Mouse (Mus musculus): ENCODE results near the gene Prkch. TPM values are rescaled to one million over a fixed set of nuclear protein-coding genes. Genes with fewer than 3 reads are reported as not detected.

Prkch gene
- polyA plus RNA-seq, 1 experiment from 2014 or later, result 4.7 TPM

GRCm38 (mm10) chr12:73611741-73612140 lies 27.1 kb downstream of the Prkch start:
- Histone ChIP-seq H3K27me3 (replicated peaks; ENCODE audit: control insufficient read depth, insufficient read depth, low read length) (no peaks in the 10 kb centered on the region), H3K27ac (ENCODE audit: low read depth, low read length) (no peak overlapping the region), H3K9me3 (replicated peaks; ENCODE audit: control insufficient read depth, low read length) (no peaks in the 10 kb centered on the region), H3K4me2 (ENCODE audit: low read length) (no peak overlapping the region), H3K4me1 (ENCODE audit: control insufficient read depth, insufficient read depth, low read length) (no peaks in the 10 kb centered on the region), H3K36me3 (ENCODE audit: control insufficient read depth, insufficient read depth, low read length) (no peaks in the 10 kb centered on the region), H3K4me3 (ENCODE audit: low read depth, low read length) (no peak overlapping the region), H3K9ac (ENCODE audit: low read length) (no peak overlapping the region)
- WGBS, result 90% methylated on average over 3 of the region's 3 CpGs
- DNase-seq (ENCODE audit: low spot score), result no peak
- no peak for ATAC-seq

- 91% methylated on average over 6 of the region's 6 CpGs for WGBS
- DNase-seq (ENCODE audit: low spot score) (no peak), ATAC-seq (no peak)
- Histone ChIP-seq H3K27ac (ENCODE audit: low read depth, low read length) (no peak overlapping the region), H3K9ac (ENCODE audit: low read length) (no peak overlapping the region), H3K4me2 (ENCODE audit: low read length) (no peak overlapping the region), H3K4me3 (ENCODE audit: low read depth, low read length) (no peak overlapping the region), H3K27me3 (replicated peaks; ENCODE audit: control insufficient read depth, insufficient read depth, low read length) (no peaks in the 10 kb centered on the region), H3K4me1 (ENCODE audit: control insufficient read depth, insufficient read depth, low read length) (no peaks in the 10 kb centered on the region), H3K9me3 (replicated peaks; ENCODE audit: control insufficient read depth, low read length) (no peaks in the 10 kb centered on the region), H3K36me3 (ENCODE audit: control insufficient read depth, insufficient read depth, low read length) (no peaks in the 10 kb centered on the region)
Measured at GRCm38 (mm10) chr12:73613183-73613582, 28.6 kb downstream of the Prkch start.

GRCm38 (mm10) chr12:73617652-73618051 lies 33.1 kb downstream of the Prkch start:
- Histone ChIP-seq H3K36me3 (ENCODE audit: control insufficient read depth, insufficient read depth, low read length) (no peaks in the 10 kb centered on the region), H3K27ac (ENCODE audit: low read depth, low read length) (no peak overlapping the region), H3K9ac (ENCODE audit: low read length) (no peak overlapping the region), H3K4me3 (ENCODE audit: low read depth, low read length) (no peak overlapping the region), H3K4me1 (ENCODE audit: control insufficient read depth, insufficient read depth, low read length) (no peaks in the 10 kb centered on the region), H3K27me3 (replicated peaks; ENCODE audit: control insufficient read depth, insufficient read depth, low read length) (no peaks in the 10 kb centered on the region), H3K9me3 (replicated peaks; ENCODE audit: control insufficient read depth, low read length) (no peaks in the 10 kb centered on the region), H3K4me2 (ENCODE audit: low read length) (no peak overlapping the region)
- no peak for ATAC-seq
- no peak for DNase-seq (ENCODE audit: low spot score)
- 63% methylated on average over 10 of the region's 10 CpGs for WGBS

GRCm38 (mm10) chr12:73625277-73626032 lies 40.9 kb downstream of the Prkch start:
- Histone ChIP-seq H3K36me3 (ENCODE audit: control insufficient read depth, insufficient read depth, low read length) (no peaks in the 10 kb centered on the region), H3K27ac (ENCODE audit: low read depth, low read length) (no peak overlapping the region), H3K4me1 (ENCODE audit: control insufficient read depth, insufficient read depth, low read length) (no peaks in the 10 kb centered on the region), H3K4me3 (ENCODE audit: low read depth, low read length) (no peak overlapping the region), H3K4me2 (ENCODE audit: low read length) (no peak overlapping the region), H3K9ac (ENCODE audit: low read length) (no peak overlapping the region), H3K27me3 (replicated peaks; ENCODE audit: control insufficient read depth, insufficient read depth, low read length) (no peaks in the 10 kb centered on the region), H3K9me3 (replicated peaks; ENCODE audit: control insufficient read depth, low read length) (no peaks in the 10 kb centered on the region)
- DNase-seq (ENCODE audit: low spot score) (no peak), ATAC-seq (no peak)
- WGBS, result 91% methylated on average over 6 of the region's 6 CpGs

- H3K9me3 ChIP-seq (replicated peaks; ENCODE audit: control insufficient read depth, low read length), result no peaks in the 10 kb centered on the region
- H3K27ac ChIP-seq (ENCODE audit: low read depth, low read length), result no peak overlapping the region
- H3K36me3 ChIP-seq (ENCODE audit: control insufficient read depth, insufficient read depth, low read length), result no peaks in the 10 kb centered on the region
- H3K27me3 ChIP-seq (replicated peaks; ENCODE audit: control insufficient read depth, insufficient read depth, low read length), result no peaks in the 10 kb centered on the region
- ATAC-seq (no peak), DNase-seq (ENCODE audit: low spot score) (no peak)
- H3K4me1 ChIP-seq (ENCODE audit: control insufficient read depth, insufficient read depth, low read length), result no peaks in the 10 kb centered on the region
- H3K4me3 ChIP-seq (ENCODE audit: low read depth, low read length), result no peak overlapping the region
- no peak overlapping the region for H3K4me2 ChIP-seq (ENCODE audit: low read length)
- 92% methylated on average over 14 of the region's 14 CpGs for WGBS
- H3K9ac ChIP-seq (ENCODE audit: low read length), result no peak overlapping the region
Measured at GRCm38 (mm10) chr12:73627902-73628301, 43.3 kb downstream of the Prkch start.

- no peak overlapping the region for H3K4me3 ChIP-seq (ENCODE audit: low read depth, low read length)
- no peak for DNase-seq (ENCODE audit: low spot score)
- H3K27ac ChIP-seq (ENCODE audit: low read depth, low read length), result no peak overlapping the region
- H3K4me2 ChIP-seq (ENCODE audit: low read length), result no peak overlapping the region
- H3K36me3 ChIP-seq (ENCODE audit: control insufficient read depth, insufficient read depth, low read length), result no peaks in the 10 kb centered on the region
- no peaks in the 10 kb centered on the region for H3K27me3 ChIP-seq (replicated peaks; ENCODE audit: control insufficient read depth, insufficient read depth, low read length)
- ATAC-seq, result no peak
- 90% methylated on average over 11 of the region's 11 CpGs for WGBS
- H3K4me1 ChIP-seq (ENCODE audit: control insufficient read depth, insufficient read depth, low read length), result no peaks in the 10 kb centered on the region
- H3K9me3 ChIP-seq (replicated peaks; ENCODE audit: control insufficient read depth, low read length), result no peaks in the 10 kb centered on the region
- no peak overlapping the region for H3K9ac ChIP-seq (ENCODE audit: low read length)
Measured at GRCm38 (mm10) chr12:73630596-73630995, 46.0 kb downstream of the Prkch start.

GRCm38 (mm10) chr12:73631148-73631547 lies 46.6 kb downstream of the Prkch start:
- H3K27me3 ChIP-seq (replicated peaks; ENCODE audit: control insufficient read depth, insufficient read depth, low read length), result no peaks in the 10 kb centered on the region
- no peak overlapping the region for H3K9ac ChIP-seq (ENCODE audit: low read length)
- no peak overlapping the region for H3K27ac ChIP-seq (ENCODE audit: low read depth, low read length)
- H3K4me2 ChIP-seq (ENCODE audit: low read length), result no peak overlapping the region
- no peak overlapping the region for H3K4me3 ChIP-seq (ENCODE audit: low read depth, low read length)
- H3K36me3 ChIP-seq (ENCODE audit: control insufficient read depth, insufficient read depth, low read length), result no peaks in the 10 kb centered on the region
- ATAC-seq (no peak), DNase-seq (ENCODE audit: low spot score) (no peak)
- no peaks in the 10 kb centered on the region for H3K4me1 ChIP-seq (ENCODE audit: control insufficient read depth, insufficient read depth, low read length)
- 79% methylated on average over 11 of the region's 11 CpGs for WGBS
- no peaks in the 10 kb centered on the region for H3K9me3 ChIP-seq (replicated peaks; ENCODE audit: control insufficient read depth, low read length)

GRCm38 (mm10) chr12:73632671-73633244 lies 48.2 kb downstream of the Prkch start:
- Histone ChIP-seq H3K4me2 (ENCODE audit: low read length) (no peak overlapping the region), H3K27me3 (replicated peaks; ENCODE audit: control insufficient read depth, insufficient read depth, low read length) (no peaks in the 10 kb centered on the region), H3K9me3 (replicated peaks; ENCODE audit: control insufficient read depth, low read length) (no peaks in the 10 kb centered on the region), H3K9ac (ENCODE audit: low read length) (no peak overlapping the region), H3K4me1 (ENCODE audit: control insufficient read depth, insufficient read depth, low read length) (no peaks in the 10 kb centered on the region), H3K4me3 (ENCODE audit: low read depth, low read length) (no peak overlapping the region), H3K36me3 (ENCODE audit: control insufficient read depth, insufficient read depth, low read length) (no peaks in the 10 kb centered on the region), H3K27ac (ENCODE audit: low read depth, low read length) (no peak overlapping the region)
- WGBS, result 20% methylated on average over 8 of the region's 8 CpGs
- ATAC-seq (no peak), DNase-seq (ENCODE audit: low spot score) (no peak)

GRCm38 (mm10) chr12:73633707-73634106 lies 49.1 kb downstream of the Prkch start:
- no peaks in the 10 kb centered on the region for H3K36me3 ChIP-seq (ENCODE audit: control insufficient read depth, insufficient read depth, low read length)
- H3K9ac ChIP-seq (ENCODE audit: low read length), result no peak overlapping the region
- WGBS, result 89% methylated on average over 4 of the region's 4 CpGs
- no peaks in the 10 kb centered on the region for H3K9me3 ChIP-seq (replicated peaks; ENCODE audit: control insufficient read depth, low read length)
- no peaks in the 10 kb centered on the region for H3K4me1 ChIP-seq (ENCODE audit: control insufficient read depth, insufficient read depth, low read length)
- no peak for DNase-seq (ENCODE audit: low spot score)
- H3K4me2 ChIP-seq (ENCODE audit: low read length), result no peak overlapping the region
- H3K27ac ChIP-seq (ENCODE audit: low read depth, low read length), result no peak overlapping the region
- no peak overlapping the region for H3K4me3 ChIP-seq (ENCODE audit: low read depth, low read length)
- H3K27me3 ChIP-seq (replicated peaks; ENCODE audit: control insufficient read depth, insufficient read depth, low read length), result no peaks in the 10 kb centered on the region
- no peak for ATAC-seq
